Mouse (Mus musculus) kidney, adult 2 months (tissue): ENCODE measurements around the gene Sav1.

ENCODE experiments used
- CTCF ChIP-seq: fragments of 200-500 bp; conservative IDR thresholded peaks from 2 replicates; pipeline ENCODE4 v1.5.1; 2011; ENCODE audit warnings: low read depth, mild to moderate bottlenecking, control low read depth, low read length, moderate library complexity, mixed read lengths; ENCODE audit not compliant: insufficient read depth, insufficient read length
- POLR2A ChIP-seq: fragments of 200-500 bp; IDR thresholded peaks from one replicate; pipeline ENCODE4 v1.6.1; 2011; ENCODE audit warnings: low read depth, low read length, control low read depth

DNA sequence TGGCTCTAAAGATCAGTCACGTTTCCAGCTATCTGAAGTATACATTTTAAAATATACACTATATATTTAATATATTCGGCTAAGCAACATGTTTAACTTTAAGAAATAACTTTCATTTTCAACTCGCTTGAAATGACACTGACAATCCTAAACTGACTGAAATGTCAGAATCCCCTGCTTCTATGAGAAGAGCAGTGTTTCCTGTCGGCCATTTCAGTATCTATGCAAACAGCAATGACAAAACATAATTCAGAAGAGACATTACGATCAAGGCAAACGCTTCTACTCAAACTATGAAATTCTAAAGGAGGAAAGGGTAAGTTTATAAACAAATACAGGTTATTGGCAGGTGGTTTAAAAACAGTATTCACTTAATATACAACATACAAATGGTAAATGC is 10.1 kb downstream of the Sav1 start:
- no peak for TF ChIP-seq CTCF
- no peak for TF ChIP-seq POLR2A
